Mouse (Mus musculus) left cerebral cortex, adult 18-20 months (tissue): ENCODE results near the gene Ros1. TPM values are rescaled to one million over a fixed set of nuclear protein-coding genes. Genes with fewer than 3 reads are reported as not detected.
A peak's percentile ranks its signal among the peaks of the same experiment; 100 is the strongest.

Experiments
- DNase-seq, 2 experiments: peaks; one replicate each; pipeline ENCODE4 v3.0.0; 2021 to 2022; ENCODE audit warnings: low spot score in 2 of 2, mixed read lengths in 1 of 2
- microRNA-seq, 2 experiments: library from miRNA; unstranded; fragments of <30 nt; microRNA quantifications; one replicate each; pipeline ENCODE4 v1.2.0; 2021
- total RNA-seq, 2 experiments: library from RNA; stranded (reverse); gene quantifications; 2 replicates each; pipeline ENCODE4 v1.2.3; 2021

Ros1 gene
- total RNA-seq, 2 experiments from 2014 or later = not detected

DNA sequence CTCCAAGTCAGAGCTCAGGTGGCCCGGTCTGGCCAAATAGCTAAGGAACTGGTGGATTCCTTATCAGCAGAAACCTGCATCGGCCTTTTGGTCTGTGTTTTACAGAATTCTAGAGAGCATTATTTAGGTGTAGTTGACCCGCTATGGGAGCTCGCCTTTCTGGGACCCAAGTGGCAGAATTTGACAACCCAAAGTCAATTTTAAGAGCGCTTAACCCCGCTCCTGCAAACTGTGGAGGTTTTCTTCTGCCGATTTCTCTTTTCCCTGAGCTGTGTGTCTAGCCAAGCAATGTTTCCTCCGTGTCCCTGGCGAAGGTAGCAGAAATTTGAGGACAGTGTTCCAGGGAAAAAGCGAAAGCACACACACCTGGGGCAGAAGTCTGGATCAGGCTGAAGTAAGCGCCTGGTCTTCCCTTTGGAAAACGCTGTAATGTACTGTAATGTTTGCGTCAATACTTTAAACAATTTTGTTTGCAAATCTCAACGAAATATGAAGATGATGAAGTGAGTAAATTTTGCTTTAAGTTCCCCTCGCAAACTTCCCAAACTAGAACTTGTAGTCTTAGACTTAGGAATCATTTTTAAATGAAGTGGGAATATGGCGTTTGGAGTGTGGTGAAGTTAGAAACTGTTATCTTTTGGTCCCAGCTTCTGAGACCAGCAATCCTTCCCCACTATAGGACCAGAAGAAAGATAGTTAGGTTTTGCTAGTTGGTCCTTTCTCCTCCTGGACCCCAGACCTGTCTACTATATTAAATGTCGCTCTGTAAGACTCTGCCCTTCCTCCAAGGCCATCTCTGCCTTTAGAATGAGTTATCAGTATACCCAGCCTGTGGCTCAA lies 171.6 kb downstream of the Ros1 start:
- no peak for DNase-seq

DNA sequence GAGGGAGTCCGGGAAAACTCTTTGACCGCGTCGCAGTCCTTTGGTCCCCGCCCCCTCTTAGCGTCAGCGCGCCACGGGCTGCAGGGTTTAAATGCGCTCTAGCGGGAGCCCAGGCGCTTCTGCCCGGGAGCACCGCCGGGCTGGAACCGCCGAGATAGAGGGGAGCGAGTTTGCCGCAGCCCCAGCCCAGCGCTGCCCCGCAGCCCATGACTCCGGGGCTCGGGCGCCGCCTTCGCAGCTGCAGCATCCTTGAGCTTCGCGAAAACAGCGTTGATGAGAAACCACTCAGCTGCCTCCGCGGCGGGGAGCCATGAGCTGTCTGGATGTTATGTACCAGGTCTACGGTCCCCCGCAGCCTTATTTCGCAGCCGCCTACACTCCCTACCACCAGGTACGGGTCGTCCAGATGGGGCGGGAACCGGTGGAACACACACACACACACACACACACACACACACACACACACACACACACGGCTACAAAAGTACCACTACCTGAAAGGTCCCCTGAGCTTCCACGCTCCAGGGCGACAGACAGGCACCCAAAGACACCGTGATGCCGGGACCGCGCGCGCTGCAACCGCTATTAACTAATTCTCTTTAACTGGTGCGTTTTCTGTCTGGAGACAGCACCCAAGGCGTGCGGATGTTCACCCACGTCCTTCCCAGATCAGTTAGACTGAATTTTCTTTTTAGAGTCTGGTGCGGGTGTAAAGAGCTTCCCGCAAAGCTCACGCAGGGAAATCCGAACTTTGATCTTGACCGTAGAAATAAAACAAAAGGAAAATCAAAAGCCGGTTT lies 172.4 kb downstream of the Ros1 start, which contains the start of gene Vgll2:
Vgll2 (plus strand) TSS at position 90 of the 800 bp plus-strand sequence.
- DNase-seq = peak; percentile 21 to 50

DNA sequence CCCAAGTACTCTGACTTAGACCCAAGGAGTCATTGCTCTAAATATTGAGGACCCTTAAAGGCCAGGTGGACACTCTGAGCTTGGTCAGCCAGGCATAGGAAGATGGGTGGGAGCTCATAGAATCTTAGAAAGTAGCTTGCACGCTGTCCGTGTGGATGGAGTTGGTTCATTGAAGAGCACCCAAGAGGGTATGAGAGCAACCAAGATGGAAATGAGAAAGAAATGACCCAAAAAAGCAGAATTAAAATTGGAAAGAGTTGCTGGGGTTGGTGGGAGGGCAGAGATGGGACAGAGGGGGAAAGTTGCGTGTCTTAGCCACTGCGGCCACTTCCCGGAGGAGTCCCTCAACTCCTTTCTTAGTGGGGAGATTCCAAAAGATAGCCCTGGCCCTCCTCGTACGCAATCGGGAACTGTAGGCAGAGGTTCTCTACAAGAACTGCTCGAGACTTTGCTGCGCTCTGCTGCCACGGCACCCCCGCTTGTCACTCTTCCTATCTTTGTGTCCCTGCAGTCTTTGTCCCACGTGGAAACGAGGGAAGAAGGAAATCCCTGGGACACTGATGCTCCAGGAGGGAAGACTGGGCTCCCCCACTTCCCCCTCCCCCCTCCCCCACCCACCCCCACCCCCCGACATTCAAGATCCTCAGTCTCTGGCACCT lies 173.2 kb downstream of the Ros1 start:
- DNase-seq = no peak

DNA sequence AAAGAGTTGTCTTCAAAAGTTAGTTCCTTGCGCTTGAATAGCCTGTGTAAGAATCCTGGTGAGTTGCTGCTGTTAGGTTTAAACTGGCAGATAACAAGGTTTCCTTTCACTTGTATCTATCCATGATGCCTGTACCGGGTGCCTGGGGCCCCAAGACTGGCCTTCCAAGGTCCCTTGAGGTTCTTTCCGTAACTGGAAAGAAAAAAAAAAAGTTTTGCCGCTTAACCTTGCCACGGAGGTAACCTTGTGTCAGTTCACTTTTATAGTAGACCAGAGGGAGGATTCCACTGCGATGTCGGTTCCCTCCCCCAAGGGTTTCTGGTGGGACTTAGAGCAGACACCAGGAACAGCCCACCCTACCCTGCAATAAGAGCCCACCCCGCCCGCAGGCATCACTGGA lies 173.8 kb downstream of the Ros1 start:
- DNase-seq = no peak

DNA sequence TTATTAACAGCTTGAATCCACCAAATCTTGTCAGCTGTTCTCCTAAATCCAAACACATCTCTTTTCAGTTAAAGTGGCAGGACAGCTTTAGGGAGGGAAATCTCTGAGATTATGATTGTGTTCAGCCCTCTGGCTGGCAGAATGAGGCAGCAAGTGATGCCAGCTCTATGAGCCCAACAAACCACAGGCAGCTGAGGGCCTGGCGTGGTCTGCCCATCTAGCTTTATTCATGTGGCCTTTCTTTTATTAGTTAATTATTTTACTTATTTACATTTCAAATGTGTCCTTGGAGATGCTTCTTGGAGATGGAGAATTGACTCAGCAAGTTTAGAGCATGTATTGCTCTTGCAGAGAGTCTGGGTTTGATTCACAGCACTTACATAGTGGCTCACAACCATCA lies 176.6 kb downstream of the Ros1 start:
- no peak for DNase-seq

Small RNA genes within 50 kb of the gene (microRNA-seq; reads per million reads assigned to microRNA genes)
- 0 reads per million in 2 experiments for gene Gm24084

Other genes starting within 250 kb of the Ros1 start
- gene Vgll2, start 172.7 kb downstream of the Ros1 start, total RNA-seq = not detected
- 1 to 10 TPM; 4.8 to 5.5 TPM for gene Dcbld1, start 38.4 kb upstream of the Ros1 start, total RNA-seq
- gene Gm26741, start 163.5 kb upstream of the Ros1 start, total RNA-seq = not detected
- 10 to 100 TPM; 40.7 to 41.3 TPM for gene Gopc, start 186.9 kb upstream of the Ros1 start, total RNA-seq
- gene Nepn, start 193.7 kb upstream of the Ros1 start, total RNA-seq = not detected
- 10 to 100 TPM; 63.8 to 66.3 TPM for gene Nus1, start 222.3 kb upstream of the Ros1 start, total RNA-seq